ENCODE assay signal across 8 mouse cellular contexts in genomic region chr5:29687671-29688070, GRCm38 (mm10). TPM values are rescaled to one million over a fixed set of nuclear protein-coding genes. Genes with fewer than 3 reads are reported as not detected.
DNase-seq lines count a peak whose midpoint lies in the region; ATAC-seq and TF ChIP-seq lines count a peak whose summit lies in the region.

No protein-coding gene starts in this region.

- 55% methylated on average over 3 of the region's 3 CpGs for WGBS in hindbrain, embryonic 10.5 days
- WGBS in liver, postnatal 0 days (ENCODE audit: insufficient replicate concordance), result 52% methylated on average over 3 of the region's 3 CpGs

- no peak overlapping the region for H3K9ac ChIP-seq in liver, postnatal 0 days (replicated peaks)

- H3K27me3 ChIP-seq in hindbrain, embryonic 10.5 days (ENCODE audit: insufficient read depth, poor library complexity, severe bottlenecking), result no peaks in the 10 kb centered on the region
- H3K27me3 ChIP-seq in liver, postnatal 0 days (ENCODE audit: insufficient read depth, low read length), result no peaks in the 10 kb centered on the region

- TF ChIP-seq CTCF in bone marrow macrophage, adult 2 months (IDR thresholded peaks at IDR 0.05; ENCODE audit: low read depth, low read length), result peak; percentile 80
- peak; percentile 74 for TF ChIP-seq CTCF in liver, postnatal 0 days (IDR thresholded peaks at IDR 0.05; ENCODE audit: low read depth)

- no peak overlapping the region for H3K4me2 ChIP-seq in liver, postnatal 0 days (ENCODE audit: low read depth, low read length)

- no peak for TF ChIP-seq POLR2A in bone marrow macrophage, adult 2 months (IDR thresholded peaks at IDR 0.05; ENCODE audit: borderline replicate concordance, low read depth, low read length)

- H3K36me3 ChIP-seq in hindbrain, embryonic 10.5 days, result no peaks in the 10 kb centered on the region
- no peaks in the 10 kb centered on the region for H3K36me3 ChIP-seq in liver, postnatal 0 days (replicated peaks; ENCODE audit: insufficient read depth, low read length)

- H3K9me3 ChIP-seq in hindbrain, embryonic 10.5 days, result no peaks in the 10 kb centered on the region
- no peaks in the 10 kb centered on the region for H3K9me3 ChIP-seq in liver, postnatal 0 days (ENCODE audit: low read length)

- H3K4me1 ChIP-seq in bone marrow macrophage, adult 2 months (ENCODE audit: control insufficient read depth, insufficient read depth, low read length), result no peaks in the 10 kb centered on the region
- no peaks in the 10 kb centered on the region for H3K4me1 ChIP-seq in hindbrain, embryonic 10.5 days (replicated peaks)
- no peaks in the 10 kb centered on the region for H3K4me1 ChIP-seq in liver, postnatal 0 days (ENCODE audit: insufficient read depth)

- DNase-seq in cerebellum, postnatal 14 days, result peak; percentile 26 to 46
- no peak for DNase-seq in cerebellum, adult 8-10 months
- peak; percentile 54 for DNase-seq in A20 (ENCODE audit: low read depth, low spot score)
- peak; percentile 43 for DNase-seq in hindbrain, embryonic 10.5 days (ENCODE audit: low spot score)
- peak; percentile 30 for DNase-seq in liver, postnatal 0 days
- DNase-seq in retina, embryonic 14.5 days (ENCODE audit: low spot score), result peak; percentile 80
- DNase-seq in urinary bladder, postnatal 4 days (ENCODE audit: low spot score in 2 of 2), result no peak

- H3K4me3 ChIP-seq in bone marrow macrophage, adult 2 months (ENCODE audit: insufficient read depth, low read length), result no peak overlapping the region
- no peak overlapping the region for H3K4me3 ChIP-seq in hindbrain, embryonic 10.5 days
- no peak overlapping the region for H3K4me3 ChIP-seq in liver, postnatal 0 days (ENCODE audit: low read depth, low read length)

- TF ChIP-seq EP300 in liver, postnatal 0 days (IDR thresholded peaks at IDR 0.05; ENCODE audit: low read depth), result no peak

- H3K27ac ChIP-seq in bone marrow macrophage, adult 2 months (ENCODE audit: insufficient read depth, low read depth, low read length), result no peak overlapping the region
- H3K27ac ChIP-seq in hindbrain, embryonic 10.5 days, result no peak overlapping the region
- no peak overlapping the region for H3K27ac ChIP-seq in liver, postnatal 0 days (ENCODE audit: low read depth)

- ATAC-seq in liver, postnatal 0 days, result no peak

RNA-seq across cellular contexts. Expression of gene Dnajb6, which starts 47.8 kb away (rescaled TPM):
- polyA plus RNA-seq in bone marrow macrophage, adult 2 months (2012; ENCODE audit: insufficient read depth, insufficient read length, missing spikeins), result 112 and 123 TPM in 2 replicates
- polyA plus RNA-seq in hindbrain, embryonic 10.5 days (2016; fragmentation: Nextera tagmentation; extraction: Ambion mirVana), result 167 and 173 TPM in 2 replicates
- 83.0 and 87.4 TPM in 2 replicates for polyA plus RNA-seq in liver, postnatal 0 days (2015; fragmentation: Nextera tagmentation; extraction: Ambion mirVana)

RNA-seq across cellular contexts. Expression of gene Gm5129, which starts 48.1 kb away (rescaled TPM):
- not detected in 2 replicates for polyA plus RNA-seq in bone marrow macrophage, adult 2 months (2012; ENCODE audit: insufficient read depth, insufficient read length, missing spikeins)
- polyA plus RNA-seq in hindbrain, embryonic 10.5 days (2016; fragmentation: Nextera tagmentation; extraction: Ambion mirVana), result not detected in 2 replicates
- polyA plus RNA-seq in liver, postnatal 0 days (2015; fragmentation: Nextera tagmentation; extraction: Ambion mirVana), result not detected in 2 replicates

Comparison
In these comparisons a context has a peak if more than half of its experiments do, and no peak if none do; other contexts are left out.
1. DNase-seq: peak in cerebellum, postnatal 14 days (2 of 2), A20 (single experiment), hindbrain, embryonic 10.5 days (single experiment), liver, postnatal 0 days (single experiment) and retina, embryonic 14.5 days (single experiment); none in cerebellum, adult 8-10 months (single experiment) and urinary bladder, postnatal 4 days (0 of 2).